Mouse (Mus musculus): Measurements from ENCODE around the gene Dtnb. TPM values are rescaled to one million over a fixed set of nuclear protein-coding genes. Genes with fewer than 3 reads are reported as not detected.

Dtnb gene
- total RNA-seq, 2 experiments from 2014 or later: 9.1 to 28.5 TPM

GRCm38 (mm10) chr12:3799551-3799950 is 227.4 kb downstream of the Dtnb start:
- ATAC-seq (ENCODE audit: poor library complexity, severe bottlenecking): peak; percentile 86

- ATAC-seq (ENCODE audit: poor library complexity, severe bottlenecking): no peak
Observed at GRCm38 (mm10) chr12:3805852-3806251, 233.7 kb downstream of the Dtnb start, which contains the start of gene Dnmt3a. TSS of gene Dnmt3a (plus strand) at chr12:3806007.

DNA sequence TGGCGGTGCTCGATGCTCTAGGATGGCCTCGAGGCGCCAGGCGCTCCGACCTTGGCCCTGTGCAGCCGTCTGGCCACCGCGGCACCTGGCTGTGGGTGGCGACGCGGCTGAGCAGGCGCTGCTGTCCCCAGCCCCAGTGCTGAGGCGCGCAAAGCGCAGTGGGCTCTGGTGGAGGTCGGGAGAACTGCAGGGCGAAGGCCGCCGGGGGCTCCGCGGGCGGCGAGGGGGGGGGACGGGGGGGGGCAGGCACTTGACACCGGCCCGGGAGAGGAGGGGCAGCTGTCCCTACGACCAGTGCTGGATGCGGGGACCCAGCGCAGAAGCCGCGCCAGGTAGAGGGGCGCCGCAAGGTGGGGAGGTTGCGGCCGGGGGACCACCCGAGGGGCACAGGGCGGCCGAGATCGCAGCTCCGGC is 234.1 kb downstream of the Dtnb start:
- peak; percentile 93 for ATAC-seq (ENCODE audit: poor library complexity, severe bottlenecking)

DNA sequence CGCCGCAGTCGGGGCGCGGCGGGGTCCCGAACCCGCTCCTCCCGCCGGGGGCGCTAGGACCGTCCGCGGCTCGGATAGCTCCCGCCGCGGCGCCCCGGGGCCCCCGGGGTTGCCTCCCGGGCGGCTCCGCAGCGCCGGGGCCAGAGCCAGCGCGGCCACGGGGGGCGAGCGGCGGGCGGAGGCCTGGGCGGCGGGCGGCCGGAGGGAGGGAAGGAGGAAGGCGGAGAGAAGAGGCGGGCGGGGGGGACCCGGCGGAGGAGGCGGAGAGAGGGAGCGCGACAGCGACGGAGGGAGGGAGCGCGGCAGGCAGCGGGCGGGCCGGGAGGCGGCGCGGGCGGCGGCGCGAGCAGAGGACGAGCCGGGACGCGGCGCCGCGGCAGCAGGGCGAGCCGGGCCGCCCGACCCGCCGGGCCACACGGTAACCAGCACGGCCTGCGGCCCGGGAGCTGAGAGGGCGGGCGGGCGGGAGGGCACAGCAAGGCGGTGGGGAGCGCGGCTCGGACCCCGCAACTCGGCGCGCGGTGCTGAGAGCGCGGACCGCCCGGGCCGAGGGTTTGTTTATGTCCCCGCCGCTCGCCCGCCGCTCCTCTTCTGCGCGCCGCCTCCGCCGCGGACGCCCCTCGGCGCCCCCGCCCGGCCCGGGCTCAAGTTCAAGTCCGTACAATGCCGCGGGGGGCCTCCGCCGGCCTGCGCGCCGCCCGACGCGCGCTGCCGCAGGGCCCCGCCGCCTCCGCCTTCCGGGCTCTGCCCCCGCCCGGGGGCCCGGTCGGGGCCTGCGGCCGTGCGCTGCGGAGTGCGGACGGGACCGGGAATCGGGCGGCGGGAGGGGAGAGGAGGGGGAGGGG is 234.7 kb downstream of the Dtnb start:
- peak; percentile 14; the same call in 1 of the 2 replicates for ATAC-seq (ENCODE audit: poor library complexity, severe bottlenecking)

DNA sequence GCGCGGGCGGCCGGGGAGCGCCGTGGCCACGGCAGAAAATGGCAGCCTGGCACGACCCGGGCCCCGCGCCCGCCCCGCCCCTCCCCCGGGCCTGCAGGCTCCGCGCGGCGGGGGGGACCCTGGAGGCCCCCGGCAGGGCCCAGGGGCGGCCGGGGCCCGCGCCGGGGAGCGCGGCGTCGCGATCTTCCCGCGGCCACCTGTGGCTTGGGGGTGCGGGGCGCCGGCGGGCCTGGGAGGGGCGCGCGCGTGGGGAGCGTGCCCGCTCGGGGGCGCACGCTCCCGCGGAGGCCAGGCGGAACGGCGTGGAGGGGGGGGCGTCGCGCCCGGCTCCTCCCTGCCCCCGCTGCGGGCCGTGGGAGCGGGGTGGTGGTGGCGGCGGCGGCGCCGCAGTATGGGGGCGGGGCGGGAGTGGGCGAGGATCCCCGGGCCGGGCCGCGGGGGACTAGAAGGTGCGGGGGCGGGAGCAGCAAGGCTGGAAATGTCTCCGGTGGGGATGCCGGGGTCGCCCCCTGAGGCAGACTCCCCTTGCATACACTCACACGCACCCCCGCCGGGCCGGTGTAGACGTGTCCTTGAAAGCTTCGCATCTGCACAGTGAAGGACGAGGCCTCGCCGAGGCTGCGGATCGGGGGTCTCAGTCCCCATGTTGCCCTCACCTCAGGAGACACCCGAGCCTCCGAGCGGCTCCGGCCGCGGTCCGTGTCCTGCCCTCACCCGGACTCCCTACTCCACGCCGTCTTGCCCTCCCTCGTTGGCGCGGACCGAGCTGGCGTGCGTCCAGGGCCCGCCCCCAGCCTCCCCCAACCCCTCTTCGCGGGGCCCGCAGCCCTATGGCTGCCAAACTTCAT is 235.6 kb downstream of the Dtnb start:
- peak; percentile 22 for ATAC-seq (ENCODE audit: poor library complexity, severe bottlenecking)

DNA sequence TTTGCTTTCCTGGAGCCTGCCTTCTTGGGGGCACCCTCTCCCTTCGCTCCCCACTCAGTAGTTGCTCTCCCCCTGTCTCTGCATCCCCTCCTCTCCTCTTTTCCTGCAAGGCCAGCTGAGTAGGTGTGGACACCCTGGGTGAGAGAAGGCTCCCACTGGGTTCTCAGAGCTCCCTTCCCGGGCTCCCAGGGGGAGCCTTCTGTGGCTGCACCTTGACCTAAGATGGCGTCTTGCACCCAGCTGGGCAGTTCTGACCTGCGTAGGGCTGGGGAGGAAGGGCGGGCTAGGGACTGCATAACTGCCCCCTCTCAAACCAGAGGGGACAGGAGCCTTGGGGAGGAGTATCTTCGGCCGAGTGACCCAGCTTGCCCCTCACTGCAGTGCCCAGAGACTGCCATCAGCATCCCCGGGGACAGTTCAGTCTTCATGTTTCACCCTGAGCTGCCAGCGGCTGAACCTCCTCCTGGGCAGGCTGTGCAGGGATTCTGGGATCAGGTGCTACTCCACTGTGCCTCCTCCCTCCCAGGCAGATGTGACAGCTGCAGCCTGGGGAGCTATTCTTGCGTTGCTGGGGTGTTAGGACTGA is 236.3 kb downstream of the Dtnb start:
- no peak for ATAC-seq (ENCODE audit: poor library complexity, severe bottlenecking)

DNA sequence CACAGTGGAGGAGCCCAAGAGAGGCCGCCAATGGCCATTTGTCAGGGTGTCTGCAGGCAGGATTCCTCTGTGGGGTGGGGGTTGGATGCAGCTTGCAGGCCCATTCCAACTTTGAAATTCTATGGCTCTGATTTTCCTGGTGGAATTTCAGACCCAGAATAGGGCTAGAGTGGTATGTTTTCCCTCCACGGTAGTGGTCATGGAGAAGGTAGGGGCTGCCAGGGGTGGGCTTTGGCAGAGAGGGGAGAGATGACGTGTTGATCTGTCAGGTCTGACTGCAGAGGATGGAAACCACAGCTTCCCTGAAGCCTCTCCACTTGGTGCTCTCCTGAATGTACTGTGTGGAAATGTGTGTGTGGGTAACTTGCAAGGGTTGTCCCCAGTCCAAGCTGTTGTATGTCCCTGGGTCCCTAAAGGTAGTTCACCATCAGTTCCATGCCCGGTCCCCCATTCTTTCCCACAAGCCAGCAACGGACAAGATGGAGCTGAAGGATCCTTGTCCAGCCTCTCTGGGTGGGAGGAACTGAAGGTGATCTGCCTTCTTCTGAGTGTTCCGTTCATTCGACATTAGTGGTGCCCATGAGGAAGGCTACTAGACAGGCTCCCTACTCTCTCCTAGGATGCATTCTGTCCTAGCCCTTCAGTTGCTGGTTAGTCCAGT is 237.5 kb downstream of the Dtnb start:
- no peak for ATAC-seq (ENCODE audit: poor library complexity, severe bottlenecking)

DNA sequence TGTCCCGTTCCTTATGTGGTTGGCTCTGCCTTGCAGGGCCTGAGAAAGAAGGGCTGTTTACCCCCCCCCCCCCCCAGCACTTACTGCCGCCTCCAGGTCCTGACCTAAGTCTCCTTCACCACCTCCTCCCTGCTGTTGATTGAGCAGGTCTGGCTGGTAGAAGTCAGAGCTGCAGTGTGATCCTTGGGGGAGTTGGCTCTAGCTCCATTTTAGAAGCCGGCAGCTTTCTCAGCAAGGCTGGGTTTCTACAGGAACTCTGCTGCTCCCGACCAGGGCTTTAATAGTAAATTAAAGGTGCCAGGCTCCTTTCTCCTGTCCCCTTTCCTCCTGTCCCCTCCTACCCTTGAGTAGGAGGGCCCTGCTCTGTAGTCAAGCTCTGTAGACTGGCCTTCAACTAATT is 238.3 kb downstream of the Dtnb start:
- no peak for ATAC-seq (ENCODE audit: poor library complexity, severe bottlenecking)

- ATAC-seq (ENCODE audit: poor library complexity, severe bottlenecking): no peak
Observed at GRCm38 (mm10) chr12:3811596-3811995, 239.4 kb downstream of the Dtnb start.

DNA sequence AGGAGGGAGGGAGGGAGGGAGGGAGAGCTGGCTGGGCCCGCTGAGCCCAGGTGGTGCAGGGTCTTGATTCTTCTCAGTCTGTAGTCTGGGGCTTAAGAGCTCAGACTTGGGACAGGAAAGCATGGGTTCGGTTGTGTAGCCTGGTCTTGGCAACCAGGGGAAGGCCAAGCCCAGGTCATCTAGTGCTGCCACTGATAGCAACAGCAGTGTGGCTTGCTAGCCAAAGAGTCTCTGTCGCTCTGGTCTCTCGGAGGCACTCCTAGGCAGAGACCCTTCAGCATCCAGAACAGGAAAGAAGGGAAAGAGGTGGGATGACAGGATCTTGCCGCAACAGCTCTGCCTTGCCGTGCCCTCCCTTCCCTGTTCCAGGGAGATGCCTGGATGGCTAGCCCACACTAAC is 240.1 kb downstream of the Dtnb start:
- ATAC-seq (ENCODE audit: poor library complexity, severe bottlenecking): no peak

DNA sequence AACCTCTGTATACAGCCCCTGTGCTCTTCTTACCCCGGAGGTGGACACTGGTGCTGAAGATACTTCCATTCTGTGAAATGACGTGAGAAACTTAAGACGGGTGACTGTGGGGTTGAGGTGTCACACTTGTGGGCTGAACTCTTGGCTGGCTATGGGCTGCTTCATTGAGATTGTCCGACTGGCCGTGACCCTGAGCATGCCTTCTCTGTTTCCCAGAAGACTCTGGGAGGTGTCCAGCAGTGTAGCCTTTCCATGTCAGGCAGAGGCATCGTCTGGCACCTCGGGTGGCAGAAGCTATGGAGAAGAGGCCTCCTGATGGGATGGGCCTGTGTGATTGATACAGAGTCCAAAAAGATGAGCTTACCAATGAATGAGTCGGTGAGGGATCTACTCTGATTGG is 241.0 kb downstream of the Dtnb start:
- ATAC-seq (ENCODE audit: poor library complexity, severe bottlenecking): no peak

DNA sequence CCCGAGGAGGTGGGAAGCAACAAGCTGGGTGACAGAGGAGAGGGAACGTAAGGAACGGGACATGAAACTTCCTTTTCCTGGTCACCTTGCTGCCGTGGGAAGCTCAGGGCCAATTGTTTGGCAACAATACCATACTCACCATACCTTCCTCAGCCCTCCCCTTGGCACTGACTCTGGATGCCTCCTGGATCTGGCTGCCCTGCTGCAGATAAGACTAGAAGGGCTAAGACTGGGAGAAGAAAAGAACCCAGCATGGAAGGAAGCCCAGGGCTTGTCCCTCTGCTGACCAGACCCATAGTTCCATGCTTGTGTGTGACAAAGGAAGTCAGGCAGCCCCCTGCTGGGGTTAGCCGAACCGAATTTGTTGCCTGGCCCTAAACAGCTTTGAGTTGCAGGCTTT is 243.2 kb downstream of the Dtnb start:
- no peak for ATAC-seq (ENCODE audit: poor library complexity, severe bottlenecking)

DNA sequence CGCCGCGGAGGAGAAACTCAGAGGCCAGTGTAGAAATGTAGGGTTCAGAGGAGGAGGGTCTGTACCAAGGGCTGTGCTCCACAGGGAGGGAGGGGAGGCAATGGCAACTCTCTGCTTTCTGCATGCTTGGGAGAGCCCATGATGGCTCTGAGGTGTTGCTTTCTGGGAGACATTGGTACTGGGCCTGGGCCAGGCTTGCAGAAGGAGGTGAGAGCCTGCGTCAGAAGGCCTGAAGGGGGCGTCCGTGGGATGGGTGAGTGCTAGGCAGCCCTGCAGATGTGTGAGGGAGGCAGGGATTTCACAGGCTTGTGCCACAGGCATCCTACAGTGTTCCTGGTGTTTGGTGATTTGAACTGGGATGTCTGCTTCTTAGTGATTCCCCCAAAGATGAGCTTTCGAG is 244.9 kb downstream of the Dtnb start:
- ATAC-seq (ENCODE audit: poor library complexity, severe bottlenecking): no peak

DNA sequence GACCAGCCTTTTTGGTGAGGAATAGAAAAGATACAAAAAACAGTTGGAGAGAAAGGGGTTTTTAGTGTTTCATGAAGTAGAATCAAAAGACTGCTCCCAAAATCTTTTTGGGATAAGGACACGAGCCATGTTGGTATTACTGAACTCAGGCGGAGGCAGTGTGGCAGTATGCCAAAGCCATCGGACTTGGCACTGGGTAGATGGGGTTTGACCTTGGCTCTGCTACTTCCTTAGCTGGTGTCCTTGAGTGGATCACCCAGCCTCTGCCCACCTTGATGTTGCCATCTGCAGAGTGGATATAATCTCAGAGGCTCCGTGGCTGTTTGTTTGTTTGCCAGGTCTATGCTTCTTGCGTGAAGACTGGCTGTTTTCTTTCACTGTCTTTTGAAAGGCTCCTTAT is 245.4 kb downstream of the Dtnb start:
- no peak for ATAC-seq (ENCODE audit: poor library complexity, severe bottlenecking)

DNA sequence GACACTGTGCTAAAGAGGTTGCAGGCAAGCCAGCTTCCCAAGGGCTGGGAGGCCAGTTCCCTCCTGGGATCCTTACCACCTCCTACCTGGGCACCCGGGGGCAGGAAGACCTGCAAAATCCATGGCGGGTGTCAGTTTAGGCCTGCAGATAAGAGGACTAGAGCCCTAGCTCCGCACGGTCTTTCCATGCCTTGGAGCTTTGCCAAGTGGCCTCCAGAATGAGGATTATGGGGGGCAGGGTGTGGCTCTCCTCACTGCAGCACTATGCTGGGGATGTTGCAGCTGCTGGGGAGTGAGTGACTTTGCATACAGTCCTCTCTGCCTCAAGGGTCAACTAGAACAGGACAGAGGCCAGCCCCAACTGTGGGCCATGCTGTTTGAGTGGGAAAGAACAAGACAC is 247.7 kb downstream of the Dtnb start:
- no peak for ATAC-seq (ENCODE audit: poor library complexity, severe bottlenecking)

GRCm38 (mm10) chr12:3823408-3823807 is 251.2 kb downstream of the Dtnb start:
- ATAC-seq (ENCODE audit: poor library complexity, severe bottlenecking): peak; percentile 45

- ATAC-seq (ENCODE audit: poor library complexity, severe bottlenecking): no peak
Observed at GRCm38 (mm10) chr12:3824906-3825713, 252.9 kb downstream of the Dtnb start.

DNA sequence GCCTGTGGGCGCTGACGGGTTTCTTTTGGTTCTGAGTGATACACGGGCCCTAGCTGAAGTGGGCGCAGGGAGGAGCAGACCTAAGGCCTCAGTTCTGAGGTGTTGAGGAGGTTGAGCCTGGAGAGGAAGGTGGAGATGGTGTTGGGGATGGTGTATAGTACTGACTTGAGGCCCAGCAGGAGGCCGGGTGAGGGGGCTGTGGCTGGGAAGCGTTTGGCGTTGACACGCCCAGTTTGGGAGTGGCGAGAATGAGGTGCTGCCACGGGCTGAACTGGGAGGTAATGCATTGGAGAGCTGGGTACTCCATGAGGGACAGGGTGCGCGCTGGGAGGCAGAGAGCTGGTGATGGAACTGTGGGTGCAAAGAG is 253.5 kb downstream of the Dtnb start:
- no peak for ATAC-seq (ENCODE audit: poor library complexity, severe bottlenecking)

- no peak for ATAC-seq (ENCODE audit: poor library complexity, severe bottlenecking)
Observed at GRCm38 (mm10) chr12:3827771-3828170, 255.6 kb downstream of the Dtnb start.

Measured in megakaryocyte, adult 5-6 weeks (primary cell).